Mouse (Mus musculus) liver, adult 2 months (tissue): ENCODE results near the gene Tbk1. TPM values are rescaled to one million over a fixed set of nuclear protein-coding genes. Genes with fewer than 3 reads are reported as not detected.
A peak's percentile ranks its signal among the peaks of the same experiment; 100 is the strongest.

Experiments used
- DNase-seq: peaks from one replicate; pipeline ENCODE4 v3.0.0-alpha.2; 2011; ENCODE audit warnings: low read depth, low spot score; ENCODE audit errors: extremely low read depth
- H3K27ac ChIP-seq: fragments of 200-500 bp; replicated peaks from 2 replicates; pipeline ENCODE4 v1.5.1; 2012; ENCODE audit warnings: low read depth, mild to moderate bottlenecking, control low read depth, inconsistent platforms, low read length; ENCODE audit not compliant: insufficient read depth
- H3K27me3 ChIP-seq: fragments of 200-500 bp; 2 replicates; pipeline ENCODE4 v1.6.1; 2012; ENCODE audit warnings: mild to moderate bottlenecking, moderate library complexity, low read length, inconsistent platforms; ENCODE audit not compliant: control insufficient read depth, insufficient read depth
- H3K36me3 ChIP-seq: fragments of 200-500 bp; 2 replicates; pipeline ENCODE4 v1.6.1; 2012; ENCODE audit warnings: low read length, inconsistent platforms; ENCODE audit not compliant: control insufficient read depth, insufficient read depth
- H3K4me1 ChIP-seq: fragments of 200-500 bp; 2 replicates; pipeline ENCODE4 v1.6.1; 2011; ENCODE audit warnings: low read length; ENCODE audit not compliant: control insufficient read depth, insufficient read depth
- H3K4me3 ChIP-seq: fragments of 200-500 bp; 2 replicates; pipeline ENCODE4 v1.5.1; 2011; ENCODE audit warnings: low read depth, mild to moderate bottlenecking, control low read depth, low read length, moderate library complexity; ENCODE audit not compliant: insufficient read depth
- H3K79me2 ChIP-seq: fragments of 200-500 bp; 2 replicates; pipeline ENCODE4 v1.6.1; 2012; ENCODE audit warnings: inconsistent platforms, mild to moderate bottlenecking, low read length, moderate library complexity; ENCODE audit not compliant: control insufficient read depth, insufficient read depth
- H3K9ac ChIP-seq: fragments of 200-500 bp; 2 replicates; pipeline ENCODE4 v1.6.1; 2012; ENCODE audit warnings: low read depth, mild to moderate bottlenecking, control low read depth, inconsistent platforms, low read length
- CTCF ChIP-seq: fragments of 200-500 bp; IDR thresholded peaks from 2 replicates; pipeline ENCODE4 v1.5.1; 2011; ENCODE audit warnings: low read depth, low read length, control low read depth
- POLR2A ChIP-seq: fragments of 200-500 bp; IDR thresholded peaks from 2 replicates; pipeline ENCODE4 v1.6.1; 2011; ENCODE audit warnings: low read length, control low read depth; ENCODE audit not compliant: insufficient read depth; ENCODE audit errors: extremely low read depth
- WGBS: fragments of 180-500 bp; shearing (Covaris S2); methylation state at CpG from one replicate; pipeline ENCODE4 v1.1.7; 2018; 5-methylcytosine and 5-hydroxymethylcytosine counted together
- polyA plus RNA-seq: library from polyadenylated mRNA; depleted of rRNA; stranded (reverse); fragments of >200 nt; gene quantifications from 2 replicates; pipeline ENCODE4 v1.2.3, GENCODE M21; 2012
- total RNA-seq: library from RNA; depleted of rRNA; stranded (reverse); fragments of >200 nt; gene quantifications from 2 replicates; pipeline ENCODE4 v1.2.3, GENCODE M21; 2014

Tbk1 gene
- total and polyA plus RNA-seq, 2 experiments = 8.2 to 25.3 TPM

DNA sequence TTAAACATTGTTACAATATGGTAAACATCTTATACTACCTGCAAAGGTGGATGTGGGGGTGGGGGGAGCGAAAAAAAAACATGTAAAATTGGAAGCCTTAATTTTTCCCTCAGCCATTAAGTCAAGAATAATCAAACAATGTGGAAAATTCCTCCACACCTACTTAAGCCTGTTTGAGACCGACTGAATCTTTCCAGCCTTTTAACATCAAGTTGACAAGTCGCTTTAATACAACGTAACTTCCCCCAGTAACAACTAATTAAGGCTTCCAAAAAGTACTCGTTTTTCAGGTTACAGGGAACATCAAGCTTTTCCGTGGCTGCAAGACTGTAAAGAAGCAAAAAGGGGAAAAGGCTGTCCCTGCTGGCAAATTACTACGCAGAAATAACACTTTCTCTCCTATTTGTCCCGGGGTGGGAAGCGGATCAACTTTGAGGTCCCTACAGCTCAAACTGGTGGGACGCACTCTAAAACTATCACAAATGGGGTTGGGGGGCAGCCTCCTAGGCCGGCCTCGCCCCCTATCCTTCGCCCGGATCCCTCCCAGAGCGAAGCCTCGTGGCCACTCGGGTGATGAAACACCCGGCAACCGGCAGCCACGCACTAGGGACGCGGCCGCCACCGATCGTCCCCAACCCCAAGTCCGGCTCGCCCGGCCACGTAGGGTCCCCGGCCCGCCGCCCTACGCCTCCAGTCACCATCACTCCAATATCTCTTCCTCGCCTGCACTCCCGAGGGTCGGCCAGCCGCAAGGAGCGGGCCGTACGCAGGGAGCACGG lies 39.0 kb upstream of the Tbk1 start:
- Histone ChIP-seq H3K4me1 (peaks cover 22% of the 10 kb centered on the region), H3K79me2 (peaks cover 14% of the 10 kb centered on the region; the same call in 1 of the 2 replicates), H3K27me3 (no peaks in the 10 kb centered on the region), H3K27ac (peak overlapping the region; percentile 99), H3K36me3 (peaks cover 9% of the 10 kb centered on the region), H3K9ac (peak overlapping the region; percentile 96), H3K4me3 (peak overlapping the region; percentile 94)
- no peak for TF ChIP-seq CTCF
- TF ChIP-seq POLR2A = no peak
- peak; percentile 60 for DNase-seq
- under 1% methylated on average over 41 of the region's 41 CpGs for WGBS

DNA sequence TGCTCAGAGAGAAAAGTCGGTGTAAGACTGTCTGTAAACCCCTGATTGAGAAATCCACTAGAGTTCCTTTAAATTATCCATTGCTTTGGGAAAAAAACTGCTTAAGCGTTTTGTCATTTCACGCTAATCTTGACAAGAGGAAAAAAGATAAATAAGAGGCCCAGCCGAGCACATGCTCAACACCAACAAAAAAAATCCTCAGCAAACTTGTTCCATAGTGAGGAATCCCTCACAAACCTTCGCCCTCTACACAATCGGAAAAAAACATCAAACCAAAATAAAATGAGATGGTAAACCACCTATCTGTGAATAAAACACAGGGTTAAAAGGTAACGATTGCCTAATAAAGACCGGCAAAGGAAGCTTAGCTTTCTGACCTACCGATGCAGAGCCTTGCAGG lies 38.4 kb upstream of the Tbk1 start:
- 3% methylated on average over 9 of the region's 9 CpGs for WGBS
- Histone ChIP-seq H3K4me1 (peaks cover 22% of the 10 kb centered on the region), H3K79me2 (peaks cover 17% of the 10 kb centered on the region; the same call in 1 of the 2 replicates), H3K27ac (peak overlapping the region; percentile 99), H3K27me3 (no peaks in the 10 kb centered on the region), H3K4me3 (peak overlapping the region; percentile 94), H3K9ac (peak overlapping the region; percentile 44), H3K36me3 (peaks cover 10% of the 10 kb centered on the region)
- TF ChIP-seq POLR2A (no peak), CTCF (no peak)
- no peak for DNase-seq

DNA sequence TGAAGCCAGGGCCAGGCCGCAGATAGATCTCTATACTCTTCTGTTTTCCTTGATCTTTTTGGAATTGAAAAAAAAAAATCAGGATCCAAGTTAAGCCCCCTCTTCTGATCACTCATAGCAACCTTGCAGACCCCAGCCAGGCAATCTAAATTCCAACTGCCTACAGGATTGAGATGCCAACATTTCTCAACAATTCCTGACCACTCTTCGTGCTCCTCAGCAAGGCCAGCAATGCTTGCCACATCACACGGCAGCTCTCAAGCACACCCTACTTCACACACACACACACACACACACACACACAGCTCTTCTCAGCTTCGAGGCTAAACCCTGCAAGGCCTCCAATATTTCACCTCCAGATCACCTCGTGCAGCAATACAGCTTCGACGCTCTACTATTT lies 37.1 kb upstream of the Tbk1 start:
- peaks cover 19% of the 10 kb centered on the region for H3K36me3 ChIP-seq
- H3K4me3 ChIP-seq = no peak overlapping the region
- H3K27me3 ChIP-seq = no peaks in the 10 kb centered on the region
- H3K9ac ChIP-seq = peak overlapping the region; percentile 63
- 37% methylated on average over 7 of the region's 7 CpGs for WGBS
- peaks cover 22% of the 10 kb centered on the region for H3K4me1 ChIP-seq
- TF ChIP-seq POLR2A (no peak), CTCF (no peak)
- H3K27ac ChIP-seq = peak overlapping the region; percentile 57
- peaks cover 17% of the 10 kb centered on the region; the same call in 1 of the 2 replicates for H3K79me2 ChIP-seq
- peak; percentile 59 for DNase-seq

DNA sequence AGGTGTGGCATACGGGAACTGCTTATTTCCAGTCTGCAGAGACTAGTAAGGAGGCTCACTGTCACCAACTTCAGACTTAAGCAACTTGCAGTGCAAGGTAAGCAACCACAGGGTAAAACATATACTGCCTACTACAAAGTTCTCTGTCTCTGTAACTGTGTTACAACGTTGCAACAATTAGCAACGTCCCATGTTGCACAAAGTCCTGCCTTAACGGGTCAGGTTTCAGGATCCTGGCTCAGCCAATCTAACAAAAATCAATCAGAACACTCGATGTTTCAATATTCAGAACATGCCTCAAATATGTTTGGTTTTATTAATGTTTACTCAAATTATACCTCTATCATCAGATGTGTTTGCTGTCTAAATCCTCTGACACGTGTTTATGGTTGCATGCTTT lies 35.8 kb upstream of the Tbk1 start:
- peak; percentile 90 for DNase-seq
- 32% methylated on average over 6 of the region's 6 CpGs for WGBS
- Histone ChIP-seq H3K9ac (no peak overlapping the region), H3K4me1 (peaks cover 22% of the 10 kb centered on the region), H3K79me2 (peaks cover 17% of the 10 kb centered on the region; the same call in 1 of the 2 replicates), H3K27me3 (no peaks in the 10 kb centered on the region), H3K4me3 (no peak overlapping the region), H3K27ac (no peak overlapping the region; the same call in 1 of the 2 replicates), H3K36me3 (peaks cover 30% of the 10 kb centered on the region)
- no peak for TF ChIP-seq POLR2A
- TF ChIP-seq CTCF = no peak

DNA sequence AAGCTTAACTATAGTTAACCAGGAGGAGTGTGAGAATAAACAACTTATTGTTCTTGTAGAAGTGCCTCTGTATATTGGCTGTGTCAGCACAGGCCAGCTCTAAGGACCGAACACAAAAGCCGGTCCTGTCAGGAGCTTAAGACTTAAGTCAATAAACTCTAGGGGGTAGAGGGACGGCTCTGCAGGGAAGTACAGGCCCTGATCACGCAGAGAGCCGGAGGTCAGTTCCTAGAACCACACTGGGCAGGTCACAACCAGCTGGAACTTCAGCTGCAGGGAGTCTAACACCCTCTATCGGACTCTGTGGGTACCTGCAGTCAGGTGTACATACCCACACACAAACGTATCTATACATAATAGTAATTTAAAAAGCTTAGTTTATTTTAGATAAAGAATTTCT lies 29.3 kb upstream of the Tbk1 start:
- H3K27me3 ChIP-seq = no peaks in the 10 kb centered on the region
- WGBS = 36% methylated on average over 7 of the region's 7 CpGs
- peaks cover 65% of the 10 kb centered on the region for H3K36me3 ChIP-seq
- no peak overlapping the region for H3K9ac ChIP-seq
- H3K4me3 ChIP-seq = no peak overlapping the region
- peak overlapping the region; percentile 91 for H3K27ac ChIP-seq
- H3K4me1 ChIP-seq = peaks cover 8% of the 10 kb centered on the region; the same call in 1 of the 2 replicates
- TF ChIP-seq POLR2A (no peak), CTCF (peak; percentile 40)
- H3K79me2 ChIP-seq = peaks cover 8% of the 10 kb centered on the region; the same call in 1 of the 2 replicates
- DNase-seq = peak; percentile 80

DNA sequence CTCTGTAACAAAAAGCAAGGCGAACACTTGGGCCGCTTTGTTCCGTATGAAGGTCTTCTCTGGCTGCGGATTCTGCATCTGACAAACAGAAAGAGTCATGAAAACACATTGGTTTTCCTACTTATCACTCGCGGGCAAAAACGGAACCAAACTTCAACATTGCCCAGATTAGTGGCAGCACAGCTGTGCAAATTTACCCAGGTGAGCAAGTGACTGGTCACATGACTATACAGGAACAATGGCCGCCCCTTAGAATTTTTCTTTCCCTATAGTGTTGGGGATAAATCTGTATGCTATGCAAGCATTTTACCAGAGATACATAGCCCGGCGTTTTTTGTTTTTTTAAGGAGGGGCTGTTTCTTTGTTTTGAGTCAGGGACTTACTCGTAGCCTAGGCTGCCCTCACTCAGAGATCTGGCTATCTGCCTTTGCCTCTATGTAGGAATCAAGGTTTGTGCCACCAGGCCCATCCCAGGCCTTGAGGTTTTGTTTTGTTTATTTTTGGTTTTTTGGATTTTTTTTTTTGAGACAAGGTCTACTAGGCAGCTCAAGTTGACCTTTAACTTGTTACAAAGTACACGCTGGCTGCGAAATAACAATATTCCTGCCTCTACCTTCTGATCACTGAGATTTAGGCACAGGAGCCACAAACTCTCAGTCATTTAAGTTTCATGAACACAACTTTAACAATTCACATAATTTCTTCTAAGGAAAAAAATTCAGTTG lies 28.7 kb upstream of the Tbk1 start:
- peaks cover 71% of the 10 kb centered on the region for H3K36me3 ChIP-seq
- no peak overlapping the region for H3K4me3 ChIP-seq
- H3K4me1 ChIP-seq = peaks cover 8% of the 10 kb centered on the region; the same call in 1 of the 2 replicates
- no peak overlapping the region for H3K9ac ChIP-seq
- H3K27ac ChIP-seq = peak overlapping the region; percentile 91
- peak; percentile 93 for DNase-seq
- TF ChIP-seq CTCF = no peak
- no peak for TF ChIP-seq POLR2A
- 56% methylated on average over 13 of the region's 13 CpGs for WGBS
- H3K79me2 ChIP-seq = peaks cover 3% of the 10 kb centered on the region; the same call in 1 of the 2 replicates
- H3K27me3 ChIP-seq = no peaks in the 10 kb centered on the region
